Mouse (Mus musculus) forebrain, embryonic 16.5 days (tissue): ENCODE measurements at regions not wholly inside any gene's neighbourhood (a gene's known extent, or its start where the extent isn't known, plus 50 kb on each side); places are given as distances from the start of the nearest gene placed in this dataset.

ENCODE experiments used
- ATAC-seq: fragments of 200-750 bp; cut with Nextera tagmentation; 2 replicates; pipeline ENCODE4 v1.8.0; 2017; ENCODE audit warnings: mild to moderate bottlenecking, moderate library complexity
- H3K27ac ChIP-seq: fragments of 300-500 bp; sonication (generic); 2 replicates; pipeline ENCODE4 v1.5.1; 2014; ENCODE audit warnings: low read length, control low read depth
- H3K27me3 ChIP-seq: fragments of 300-500 bp; sonication (generic); replicated peaks from 2 replicates; pipeline ENCODE4 v1.6.1; 2014; ENCODE audit warnings: low read length; ENCODE audit not compliant: control insufficient read depth, insufficient read depth
- H3K36me3 ChIP-seq: fragments of 300-500 bp; sonication (generic); 2 replicates; pipeline ENCODE4 v1.6.1; 2014; ENCODE audit not compliant: control insufficient read depth, insufficient read depth
- H3K4me1 ChIP-seq: fragments of 300-500 bp; sonication (generic); replicated peaks from 2 replicates; pipeline ENCODE4 v1.6.1; 2014; ENCODE audit warnings: low read length; ENCODE audit not compliant: control insufficient read depth, insufficient read depth
- H3K4me2 ChIP-seq: fragments of 300-500 bp; sonication (generic); 2 replicates; pipeline ENCODE4 v1.6.1; 2014; ENCODE audit warnings: mild to moderate bottlenecking, low read length, control low read depth
- H3K4me3 ChIP-seq: fragments of 300-500 bp; sonication (generic); replicated peaks from 2 replicates; pipeline ENCODE4 v1.5.1; 2014; ENCODE audit warnings: mild to moderate bottlenecking, low read length, control low read depth
- H3K9ac ChIP-seq: fragments of 300-500 bp; sonication (generic); replicated peaks from 2 replicates; pipeline ENCODE4 v1.6.1; 2014; ENCODE audit warnings: low read depth, low read length, control low read depth
- H3K9me3 ChIP-seq: fragments of 300-500 bp; sonication (generic); 2 replicates; pipeline ENCODE4 v1.6.1; 2016; ENCODE audit warnings: low read length; ENCODE audit not compliant: control insufficient read depth
- WGBS: fragments of 180-500 bp; shearing (Covaris S2); extraction: QIAGEN DNeasy Blood & Tissue Kit; methylation state at CpG from one replicate; pipeline ENCODE4 v1.1.7; 2014; 5-methylcytosine and 5-hydroxymethylcytosine counted together

GRCm38 (mm10) chr6:25418820-25419219, 271.7 kb downstream of the Gpr37 start:
- no peaks in the 10 kb centered on the region for H3K36me3 ChIP-seq
- no peak overlapping the region for H3K4me2 ChIP-seq
- no peaks in the 10 kb centered on the region for H3K27me3 ChIP-seq
- no peak overlapping the region for H3K4me3 ChIP-seq
- H3K27ac ChIP-seq = no peak overlapping the region
- no peak for ATAC-seq
- H3K9ac ChIP-seq = no peak overlapping the region
- H3K4me1 ChIP-seq = no peaks in the 10 kb centered on the region
- no peaks in the 10 kb centered on the region for H3K9me3 ChIP-seq
- WGBS = 86% methylated on average over 2 of the region's 2 CpGs

- no peaks in the 10 kb centered on the region for H3K4me1 ChIP-seq
- WGBS = 81% methylated on average over 4 of the region's 4 CpGs
- no peaks in the 10 kb centered on the region for H3K36me3 ChIP-seq
- H3K27me3 ChIP-seq = no peaks in the 10 kb centered on the region
- ATAC-seq = no peak
- no peak overlapping the region for H3K4me3 ChIP-seq
- no peak overlapping the region for H3K27ac ChIP-seq
- H3K9me3 ChIP-seq = no peaks in the 10 kb centered on the region
- H3K4me2 ChIP-seq = no peak overlapping the region
- H3K9ac ChIP-seq = no peak overlapping the region
These were observed 300.7 kb downstream of the Gpr37 start for GRCm38 (mm10) chr6:25389841-25390240.
